ENCODE assay signal across 18 mouse cellular contexts in the genomic region with DNA sequence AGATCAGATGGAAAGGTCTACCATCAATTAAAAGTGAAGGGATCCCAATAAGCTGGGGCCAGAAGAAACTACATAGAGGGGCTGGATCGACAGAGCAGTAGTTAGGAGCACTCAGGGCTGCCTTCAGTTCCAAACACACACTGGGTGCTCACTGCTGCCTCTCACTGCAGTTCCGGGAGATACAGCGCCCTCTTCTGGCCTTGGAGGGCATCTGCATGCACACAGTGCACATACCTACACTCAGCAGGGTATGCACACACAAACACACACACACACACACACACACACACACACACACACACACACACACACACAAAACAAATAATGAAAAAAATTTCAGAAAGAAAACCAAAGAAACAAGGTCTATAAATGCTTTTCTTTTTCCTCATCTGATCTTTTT.
A peak's percentile ranks its signal among the peaks of the same experiment; 100 is the strongest.
DNase-seq lines count a peak whose midpoint lies in the region; ATAC-seq and TF ChIP-seq lines count a peak whose summit lies in the region.
"Had no signal": no experiment of that assay in that cellular context is flagged by ENCODE, and none has a peak within 500 bp of the region (broad histone marks: within the 10 kb centered on the region; RNA-seq: fewer than 3 reads in every experiment).

No protein-coding gene starts in this region.

- H3K36me3 ChIP-seq in heart, postnatal 0 days (replicated peaks; ENCODE audit: control insufficient read depth, insufficient read depth, low read length): no peaks in the 10 kb centered on the region
- no peaks in the 10 kb centered on the region for H3K36me3 ChIP-seq in liver, postnatal 0 days (replicated peaks; ENCODE audit: insufficient read depth, low read length)
- no peaks in the 10 kb centered on the region for H3K36me3 ChIP-seq in liver, embryonic 11.5 days (ENCODE audit: control insufficient read depth, insufficient read depth, low read length)
- H3K36me3 ChIP-seq in E14TG2a.4 (ENCODE audit: insufficient read depth, low read length) (no peaks in the 10 kb centered on the region), ES-E14 (ENCODE audit: control insufficient read depth, insufficient read depth, low read length, poor library complexity, severe bottlenecking) (no peaks in the 10 kb centered on the region)
- H3K36me3 ChIP-seq: forebrain, embryonic 10.5 days; heart, embryonic 13.5 days; hindbrain, embryonic 10.5 days; intestine, embryonic 15.5 days; neural tube, embryonic 12.5 days had no signal

- TF ChIP-seq CTCF in heart, postnatal 0 days (IDR thresholded peaks at IDR 0.05; ENCODE audit: low read depth): peak; percentile 29
- TF ChIP-seq CTCF in liver, postnatal 0 days (IDR thresholded peaks at IDR 0.05; ENCODE audit: low read depth): peak; percentile 22; the same call in 1 of the 2 replicates
- TF ChIP-seq CTCF in E14TG2a.4 (conservative IDR thresholded peaks at IDR 0.05; ENCODE audit: low read length): peak; percentile 69

- intact Hi-C loops in heart, postnatal 10 days (cut with DNase I): loop anchor here (5.0 kb wide), 1 partner anchor 155 kb away; no protein-coding TSS in a partner anchor

- no peak for ATAC-seq in heart, postnatal 0 days (ENCODE audit: insufficient read depth, low read depth)
- ATAC-seq in liver, postnatal 0 days: no peak
- no peak for ATAC-seq in liver, embryonic 11.5 days (replicated peaks; ENCODE audit: low FRiP score)
- ATAC-seq: intestine, embryonic 15.5 days had no signal

- H3K27me3 ChIP-seq in heart, postnatal 0 days (ENCODE audit: control insufficient read depth, insufficient read depth, low read length): no peaks in the 10 kb centered on the region
- H3K27me3 ChIP-seq in liver, postnatal 0 days (ENCODE audit: insufficient read depth, low read length): no peaks in the 10 kb centered on the region
- H3K27me3 ChIP-seq in liver, embryonic 11.5 days (replicated peaks; ENCODE audit: control insufficient read depth, insufficient read depth, low read length): no peaks in the 10 kb centered on the region
- no peaks in the 10 kb centered on the region for H3K27me3 ChIP-seq in E14TG2a.4 (ENCODE audit: insufficient read depth, low read length)
- H3K27me3 ChIP-seq: heart, embryonic 13.5 days; intestine, embryonic 15.5 days; neural tube, embryonic 12.5 days had no signal

- 84% methylated on average over 3 of the region's 3 CpGs for WGBS in heart, postnatal 0 days
- WGBS in liver, postnatal 0 days (ENCODE audit: insufficient replicate concordance): 80% methylated on average over 3 of the region's 3 CpGs
- 80% methylated on average over 3 of the region's 3 CpGs for WGBS in liver, embryonic 11.5 days

- H3K4me3 ChIP-seq in heart, postnatal 0 days (ENCODE audit: low read depth, low read length): no peak overlapping the region
- H3K4me3 ChIP-seq in liver, postnatal 0 days (ENCODE audit: low read depth, low read length): no peak overlapping the region
- H3K4me3 ChIP-seq in liver, embryonic 11.5 days (ENCODE audit: low read depth, low read length): no peak overlapping the region
- H3K4me3 ChIP-seq in E14TG2a.4 (replicated peaks; ENCODE audit: low read length): no peak overlapping the region
- no peak overlapping the region for H3K4me3 ChIP-seq in ES-E14 (ENCODE audit: insufficient read depth in 1 of 2, low read depth in 1 of 2, low read length in 2 of 2, poor library complexity in 1 of 2, severe bottlenecking in 1 of 2)
- H3K4me3 ChIP-seq: forebrain, embryonic 10.5 days; heart, embryonic 13.5 days; hindbrain, embryonic 10.5 days; intestine, embryonic 15.5 days; neural tube, embryonic 12.5 days had no signal

- DNase-seq in heart, postnatal 0 days (ENCODE audit: low spot score): no peak
- DNase-seq in heart, postnatal 10 days: no peak
- no peak for DNase-seq in liver, postnatal 0 days
- no peak for DNase-seq in liver, embryonic 11.5 days (ENCODE audit: low spot score)
- DNase-seq in ES-E14 (ENCODE audit: low read depth, low spot score): peak; percentile 17
- DNase-seq in ovary, postnatal 10 days (ENCODE audit: low spot score): no peak
- no peak for DNase-seq in frontal cortex, adult 2 months (ENCODE audit: extremely low spot score in 1 of 2, low spot score in 1 of 2)
- DNase-seq: cerebellum, adult 9-11 months; kidney, postnatal 10 days; lung, adult 2 months; spleen, adult 18-20 months; thymus, postnatal 25 days had no signal

- H3K4me2 ChIP-seq in heart, postnatal 0 days (ENCODE audit: low read depth, low read length): no peak overlapping the region
- no peak overlapping the region for H3K4me2 ChIP-seq in liver, postnatal 0 days (ENCODE audit: low read depth, low read length)
- no peak overlapping the region for H3K4me2 ChIP-seq in liver, embryonic 11.5 days
- H3K4me2 ChIP-seq: heart, embryonic 13.5 days; intestine, embryonic 15.5 days; neural tube, embryonic 12.5 days had no signal

- no peak for TF ChIP-seq EP300 in heart, postnatal 0 days (IDR thresholded peaks at IDR 0.05; ENCODE audit: low read depth)
- TF ChIP-seq EP300 in liver, postnatal 0 days (IDR thresholded peaks at IDR 0.05; ENCODE audit: low read depth): no peak

- H3K27ac ChIP-seq in heart, postnatal 0 days (ENCODE audit: low read depth): no peak overlapping the region
- no peak overlapping the region for H3K27ac ChIP-seq in liver, postnatal 0 days (ENCODE audit: low read depth)
- no peak overlapping the region for H3K27ac ChIP-seq in liver, embryonic 11.5 days (ENCODE audit: low read depth, low read length)
- H3K27ac ChIP-seq in ES-E14 (ENCODE audit: insufficient read depth, low read depth, low read length, poor library complexity, severe bottlenecking): no peak overlapping the region
- H3K27ac ChIP-seq: forebrain, embryonic 10.5 days; heart, embryonic 13.5 days; hindbrain, embryonic 10.5 days; intestine, embryonic 15.5 days; neural tube, embryonic 12.5 days had no signal

- no peak overlapping the region for H3K9ac ChIP-seq in heart, postnatal 0 days (replicated peaks; ENCODE audit: low read depth, low read length)
- H3K9ac ChIP-seq in liver, postnatal 0 days (replicated peaks): no peak overlapping the region
- H3K9ac ChIP-seq in liver, embryonic 11.5 days (ENCODE audit: low read depth, low read length): no peak overlapping the region
- no peak overlapping the region for H3K9ac ChIP-seq in ES-E14 (ENCODE audit: insufficient read depth, low read depth, low read length, poor library complexity, severe bottlenecking)
- H3K9ac ChIP-seq: heart, embryonic 13.5 days; intestine, embryonic 15.5 days; neural tube, embryonic 12.5 days had no signal

- H3K4me1 ChIP-seq in heart, postnatal 0 days (ENCODE audit: control insufficient read depth, insufficient read depth): peaks cover 72% of the 10 kb centered on the region
- no peaks in the 10 kb centered on the region for H3K4me1 ChIP-seq in liver, postnatal 0 days (ENCODE audit: insufficient read depth)
- no peaks in the 10 kb centered on the region for H3K4me1 ChIP-seq in liver, embryonic 11.5 days (replicated peaks; ENCODE audit: control insufficient read depth, insufficient read depth, low read length)
- H3K4me1 ChIP-seq in E14TG2a.4 (replicated peaks; ENCODE audit: low read depth, low read length) (no peaks in the 10 kb centered on the region), ES-E14 (ENCODE audit: control insufficient read depth in 2 of 2, insufficient read depth in 2 of 2, low read length in 2 of 2, poor library complexity in 1 of 2) (no peaks in the 10 kb centered on the region)
- H3K4me1 ChIP-seq: intestine, embryonic 15.5 days; neural tube, embryonic 12.5 days had no signal

- H3K9me3 ChIP-seq in heart, postnatal 0 days (replicated peaks; ENCODE audit: control insufficient read depth, low read length): no peaks in the 10 kb centered on the region
- no peaks in the 10 kb centered on the region for H3K9me3 ChIP-seq in liver, postnatal 0 days (ENCODE audit: low read length)
- H3K9me3 ChIP-seq in liver, embryonic 11.5 days (ENCODE audit: control insufficient read depth, low read length): no peaks in the 10 kb centered on the region
- no peaks in the 10 kb centered on the region for H3K9me3 ChIP-seq in E14TG2a.4 (ENCODE audit: low read length)
- no peaks in the 10 kb centered on the region for H3K9me3 ChIP-seq in ES-E14 (ENCODE audit: control insufficient read depth, insufficient read depth, low read depth, low read length)
- H3K9me3 ChIP-seq: forebrain, embryonic 10.5 days; heart, embryonic 13.5 days; hindbrain, embryonic 10.5 days; intestine, embryonic 15.5 days; neural tube, embryonic 12.5 days had no signal

- in situ Hi-C loops in ES-E14 (cut with MboI; ENCODE audit: low sequenced_read_pairs in 2 of 2, unreplicated experiment in 2 of 2): no loop called here

TF ChIP-seq in ES-E14, 5 proteins besides CTCF, POLR2A, EP300 and RAD21:
- no peak for TF ChIP-seq MAFK (IDR thresholded peaks at IDR 0.05; ENCODE audit: insufficient read depth, low read depth, low read length)
TF ChIP-seq in ES-E14: peak in this region for 0.
